21 mouse cellular contexts compared by ENCODE assay signal in genomic region chr1:40468805-40469204, GRCm38 (mm10). TPM values are rescaled to one million over a fixed set of nuclear protein-coding genes. Genes with fewer than 3 reads are reported as not detected.
"Had no signal": no experiment of that assay in that cellular context is flagged by ENCODE, and none has a peak within 500 bp of the region (broad histone marks: within the 10 kb centered on the region; RNA-seq: fewer than 3 reads in every experiment).

No protein-coding gene starts in this region.

- H3K4me2 ChIP-seq: limb, embryonic 12.5 days; limb, embryonic 15.5 days; liver, embryonic 12.5 days; liver, embryonic 15.5 days; lung, embryonic 14.5 days; midbrain, embryonic 11.5 days; stomach, embryonic 15.5 days had no signal

- DNase-seq: kidney, adult 18-20 months; kidney, postnatal 25 days; layer of hippocampus, postnatal 36 days; left cerebral cortex, postnatal 4 days; lung, embryonic 14.5 days; midbrain, embryonic 14.5 days; thymus, postnatal 25 days had no signal

- H3K27me3 ChIP-seq: limb, embryonic 12.5 days; limb, embryonic 15.5 days; liver, embryonic 12.5 days; liver, embryonic 15.5 days; stomach, embryonic 15.5 days had no signal

- H3K9me3 ChIP-seq: limb, embryonic 12.5 days; limb, embryonic 15.5 days; liver, embryonic 12.5 days; liver, embryonic 15.5 days; stomach, embryonic 15.5 days had no signal

- H3K9ac ChIP-seq: limb, embryonic 12.5 days; limb, embryonic 15.5 days; liver, embryonic 12.5 days; liver, embryonic 15.5 days; lung, embryonic 14.5 days; stomach, embryonic 15.5 days had no signal

- H3K4me1 ChIP-seq: limb, embryonic 12.5 days; liver, embryonic 12.5 days; liver, embryonic 15.5 days; stomach, embryonic 15.5 days had no signal

- H3K4me3 ChIP-seq: layer of hippocampus, adult 2 months; left cerebral cortex, adult 2 months; limb, embryonic 12.5 days; limb, embryonic 15.5 days; liver, embryonic 12.5 days; liver, embryonic 15.5 days; stomach, embryonic 15.5 days had no signal

- H3K36me3 ChIP-seq: limb, embryonic 12.5 days; limb, embryonic 15.5 days; liver, embryonic 12.5 days; liver, embryonic 15.5 days; stomach, embryonic 15.5 days had no signal

- ATAC-seq: inflammation-experienced regulatory T-cells, adult 6 months; intestine, embryonic 16.5 days; liver, embryonic 12.5 days had no signal

- H3K27ac ChIP-seq: kidney, postnatal 0 days; layer of hippocampus, adult 2 months; left cerebral cortex, adult 2 months; limb, embryonic 12.5 days; limb, embryonic 15.5 days; liver, embryonic 12.5 days; liver, embryonic 15.5 days; stomach, embryonic 15.5 days had no signal

RNA-seq across cellular contexts. Expression of gene Il18r1, which starts 3.5 kb away (rescaled TPM):
- total RNA-seq: layer of hippocampus, adult 2 months; layer of hippocampus, postnatal 36 days; left cerebral cortex, adult 2 months; left cerebral cortex, postnatal 4 days; midbrain, postnatal 0 days had no signal
- polyA plus RNA-seq: limb, embryonic 12.5 days; liver, embryonic 12.5 days; midbrain, embryonic 14.5 days; neural tube, embryonic 11.5 days; neural tube, embryonic 14.5 days had no signal

RNA-seq across cellular contexts. Expression of gene Il1rl1, which starts 39.4 kb away (rescaled TPM):
- polyA plus RNA-seq: neural tube, embryonic 14.5 days had no signal
